Mouse (Mus musculus): Measurements from ENCODE around the gene Sec14l1. TPM values are rescaled to one million over a fixed set of nuclear protein-coding genes. Genes with fewer than 3 reads are reported as not detected.
"Not testable (repeated sequence)": the region's sequence is repeated elsewhere in the genome, so short reads cannot be mapped to it uniquely, and the experiment has no call there.

The Sec14l1 gene
- 100 to 1,000 TPM; 221 to 238 (median 233) TPM for total RNA-seq (2022)

- peak; percentile 98 to 99 for DNase-seq (ENCODE audit: low spot score in 2 of 2)
These were observed at the start of gene Sec14l1 for GRCm38 (mm10) chr11:117114592-117115345. Sec14l1 (plus strand) TSS chr11:117115168.

DNA sequence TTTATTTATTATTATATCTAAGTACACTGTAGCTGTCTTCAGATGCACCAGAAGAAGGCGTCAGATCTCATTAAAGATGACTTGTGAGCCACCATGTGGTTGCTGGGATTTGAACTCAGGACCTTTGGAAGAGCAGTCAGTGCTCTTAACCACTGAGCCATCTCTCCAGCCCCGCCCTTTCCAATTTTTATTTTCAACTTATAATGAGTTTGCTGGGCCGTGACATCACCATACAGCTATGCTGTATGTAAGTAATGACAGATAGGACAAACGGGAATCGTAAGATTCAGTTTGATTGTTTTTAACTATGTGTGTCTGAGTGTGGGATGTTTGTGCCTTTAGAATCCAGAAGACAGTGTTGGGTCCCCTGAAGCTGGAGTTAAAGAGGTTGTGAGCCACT lies 49.4 kb upstream of the Sec14l1 start:
- DNase-seq (ENCODE audit: low spot score in 2 of 2), result not testable (repeated sequence)

DNA sequence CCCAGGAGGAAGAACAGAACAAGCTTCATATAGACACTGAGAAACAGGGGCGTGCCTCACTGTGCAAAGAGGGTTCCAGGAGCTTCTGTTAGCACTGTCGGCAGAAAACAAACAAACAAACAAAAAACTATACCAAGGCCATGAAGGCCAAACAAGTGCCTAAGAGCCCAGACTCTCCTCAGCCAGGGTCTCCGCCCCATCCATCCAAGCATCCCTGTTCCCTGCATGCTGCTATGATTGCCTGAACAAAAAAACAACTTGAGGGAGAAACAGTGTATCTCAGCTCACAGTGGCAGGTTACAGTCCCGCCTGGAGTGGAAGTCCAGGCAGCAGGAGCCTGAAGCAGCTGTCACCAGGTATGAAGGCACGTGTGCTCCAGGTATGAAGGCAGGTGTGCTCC lies 48.2 kb upstream of the Sec14l1 start:
- DNase-seq (ENCODE audit: low spot score in 2 of 2), result no peak

DNA sequence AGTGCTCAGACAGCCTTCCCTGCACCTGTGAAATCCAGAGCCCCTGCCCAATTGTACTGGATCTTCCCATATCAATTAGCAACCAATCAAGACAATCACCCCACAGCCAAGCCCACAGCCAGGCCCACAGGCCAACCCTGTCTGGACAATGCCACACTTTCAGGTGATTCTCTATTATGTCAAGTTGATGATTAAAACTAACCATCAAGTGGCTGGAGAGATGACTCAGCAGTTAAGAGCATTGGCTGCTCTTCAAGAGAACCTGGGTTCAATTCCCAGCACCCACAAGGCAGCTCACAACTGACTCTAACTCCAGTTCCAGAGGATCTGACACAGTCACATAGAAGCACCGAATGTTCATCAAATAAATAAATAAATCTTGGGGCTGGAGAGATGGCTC lies 46.6 kb upstream of the Sec14l1 start:
- no peak for DNase-seq (ENCODE audit: low spot score in 2 of 2)

GRCm38 (mm10) chr11:117069027-117069426 lies 45.9 kb upstream of the Sec14l1 start:
- no peak for DNase-seq (ENCODE audit: low spot score in 2 of 2)

GRCm38 (mm10) chr11:117070711-117071110 lies 44.3 kb upstream of the Sec14l1 start:
- no peak for DNase-seq (ENCODE audit: low spot score in 2 of 2)

DNA sequence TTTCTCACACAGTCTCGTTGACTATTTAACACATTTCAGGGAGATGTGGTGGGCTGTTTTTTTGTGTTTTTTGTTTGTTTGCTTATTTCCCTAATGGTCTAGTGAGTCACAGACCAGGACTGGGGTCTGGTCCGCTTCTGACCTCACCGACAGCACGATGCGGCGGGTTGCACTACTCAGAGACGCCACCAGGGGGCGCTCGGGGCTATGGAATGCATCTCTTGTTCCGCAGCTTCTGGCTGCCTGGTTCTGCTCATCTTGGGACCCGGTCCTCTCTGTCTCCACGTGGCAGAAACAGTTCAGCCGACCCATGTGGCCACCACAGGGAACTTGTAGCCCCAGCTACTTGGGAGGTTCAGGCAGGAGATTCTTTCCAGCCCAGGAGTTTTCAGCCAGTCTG lies 42.8 kb upstream of the Sec14l1 start:
- DNase-seq (ENCODE audit: low spot score in 2 of 2), result peak; percentile 58 to 82

DNA sequence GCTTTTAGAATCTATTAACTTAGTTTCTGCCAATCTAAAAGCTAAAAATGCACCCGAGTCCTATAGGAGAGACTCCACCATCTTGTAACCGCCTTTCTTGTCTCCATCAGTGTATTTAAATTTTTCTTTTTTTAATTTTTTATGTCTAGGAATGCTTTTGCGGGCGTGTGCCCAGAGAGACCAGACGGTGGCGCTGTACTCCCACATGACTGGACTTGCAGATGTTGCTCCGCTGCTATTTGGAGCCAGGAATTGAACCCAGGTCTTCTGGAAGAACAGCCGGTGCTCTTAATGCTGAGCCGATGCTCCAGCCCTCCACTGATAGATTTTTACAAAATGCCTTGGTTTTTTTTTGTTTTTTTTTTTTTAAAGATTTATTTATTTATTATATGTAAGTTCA lies 41.5 kb upstream of the Sec14l1 start:
- DNase-seq (ENCODE audit: low spot score in 2 of 2), result no peak

GRCm38 (mm10) chr11:117076576-117077196 lies 38.3 kb upstream of the Sec14l1 start:
- peak; percentile 69 to 75 for DNase-seq (ENCODE audit: low spot score in 2 of 2)

DNA sequence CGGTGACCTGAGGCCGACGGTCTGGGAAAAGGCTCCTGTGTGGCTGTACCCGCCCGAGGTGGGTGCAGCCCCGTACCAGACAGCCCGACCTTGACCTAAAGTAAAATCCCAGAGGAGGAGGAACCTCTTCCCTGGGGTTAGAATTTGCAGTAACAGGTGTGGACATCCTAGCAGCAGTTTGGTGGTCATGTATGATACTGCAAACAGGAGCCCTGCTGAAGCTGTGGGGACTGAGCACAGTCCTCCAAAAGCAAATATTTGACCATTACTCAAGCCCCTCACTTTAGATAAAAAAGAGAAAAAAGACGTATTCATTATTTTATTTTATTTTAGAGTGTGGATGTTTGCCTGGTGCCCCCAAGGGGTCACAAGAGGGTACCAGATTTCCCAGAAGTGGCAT lies 37.7 kb upstream of the Sec14l1 start:
- no peak for DNase-seq (ENCODE audit: low spot score in 2 of 2)

- no peak for DNase-seq (ENCODE audit: low spot score in 2 of 2)
These were observed 37.1 kb upstream of the Sec14l1 start for GRCm38 (mm10) chr11:117077902-117078301.

DNA sequence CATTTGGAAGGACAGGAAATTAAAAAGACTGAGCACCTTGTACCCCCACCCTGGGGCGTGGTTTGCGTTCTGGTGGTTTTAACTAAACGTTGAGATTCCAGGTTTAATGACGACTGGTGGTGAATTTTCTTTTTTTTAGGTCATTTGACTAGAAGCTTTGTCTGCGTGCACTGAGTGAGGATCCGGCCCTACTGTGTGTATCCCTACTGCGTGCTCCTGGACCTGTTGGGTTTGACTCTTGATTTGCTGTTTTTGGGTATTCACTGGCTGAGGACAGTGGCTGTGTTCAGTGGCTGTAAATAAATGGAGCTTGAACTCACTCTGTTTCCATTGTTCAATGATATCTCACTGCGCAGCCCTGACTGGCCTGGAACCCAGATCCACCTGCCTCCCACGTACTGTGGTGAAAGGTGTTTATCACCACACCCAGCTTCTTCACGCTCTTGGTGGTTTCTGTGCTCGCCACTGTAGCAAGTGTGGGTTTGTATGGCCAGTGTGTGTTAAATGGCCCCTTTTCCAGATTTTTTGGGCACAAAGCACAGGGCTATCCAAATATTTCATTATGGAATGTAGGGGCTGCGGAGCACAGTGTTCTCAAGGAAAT lies 36.2 kb upstream of the Sec14l1 start:
- DNase-seq (ENCODE audit: low spot score in 2 of 2), result no peak

GRCm38 (mm10) chr11:117079651-117080190 lies 35.2 kb upstream of the Sec14l1 start:
- no peak for DNase-seq (ENCODE audit: low spot score in 2 of 2)

- DNase-seq (ENCODE audit: low spot score in 2 of 2), result no peak
These were observed 34.8 kb upstream of the Sec14l1 start for GRCm38 (mm10) chr11:117080209-117080608.

DNA sequence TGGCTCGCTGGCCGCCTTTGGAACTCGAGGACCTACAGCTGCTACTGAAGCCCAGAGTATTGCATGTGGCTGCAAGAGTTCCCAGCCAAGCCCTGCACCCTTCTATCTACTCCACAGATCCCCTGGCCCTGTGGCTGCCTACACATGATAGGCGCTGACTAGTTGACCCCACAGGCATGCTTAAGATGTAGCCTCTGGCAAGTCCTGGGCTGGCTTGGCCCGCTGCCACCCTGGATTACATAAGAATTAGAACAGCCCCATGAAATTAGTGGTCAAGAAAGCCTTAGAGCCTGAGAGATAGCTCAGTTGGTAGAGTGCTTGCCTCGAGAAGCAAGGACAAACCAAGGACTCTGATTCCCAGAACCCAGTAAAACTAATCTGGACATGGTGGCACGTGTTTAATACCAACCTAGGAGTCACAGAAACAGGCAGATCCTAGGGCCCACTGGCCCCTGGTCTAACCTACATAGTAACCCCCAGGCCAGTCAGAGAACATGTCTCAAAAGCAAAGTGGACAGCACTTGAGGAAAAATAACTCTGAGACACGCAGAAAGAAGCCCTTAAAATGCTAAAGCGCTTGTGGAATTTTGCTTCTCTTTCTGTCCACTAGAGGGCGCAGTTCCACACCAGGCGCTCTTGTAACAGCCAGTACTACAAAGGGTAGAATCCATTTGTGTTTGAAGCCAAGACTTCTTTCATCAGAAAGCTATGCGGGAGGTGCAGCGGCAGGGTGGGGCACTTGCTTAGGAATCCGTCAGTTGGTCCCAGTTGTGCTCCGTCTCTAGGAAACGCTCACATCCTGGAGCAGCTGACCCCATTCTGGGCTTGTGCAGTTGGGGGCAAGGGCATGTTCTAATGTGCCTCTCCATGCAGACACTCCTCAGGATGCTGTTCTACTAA lies 33.6 kb upstream of the Sec14l1 start:
- DNase-seq (ENCODE audit: low spot score in 2 of 2), result peak; percentile 76 to 81

- no peak for DNase-seq (ENCODE audit: low spot score in 2 of 2)
These were observed 32.5 kb upstream of the Sec14l1 start for GRCm38 (mm10) chr11:117082353-117082934.

GRCm38 (mm10) chr11:117083052-117083881 lies 31.7 kb upstream of the Sec14l1 start:
- no peak for DNase-seq (ENCODE audit: low spot score in 2 of 2)

DNA sequence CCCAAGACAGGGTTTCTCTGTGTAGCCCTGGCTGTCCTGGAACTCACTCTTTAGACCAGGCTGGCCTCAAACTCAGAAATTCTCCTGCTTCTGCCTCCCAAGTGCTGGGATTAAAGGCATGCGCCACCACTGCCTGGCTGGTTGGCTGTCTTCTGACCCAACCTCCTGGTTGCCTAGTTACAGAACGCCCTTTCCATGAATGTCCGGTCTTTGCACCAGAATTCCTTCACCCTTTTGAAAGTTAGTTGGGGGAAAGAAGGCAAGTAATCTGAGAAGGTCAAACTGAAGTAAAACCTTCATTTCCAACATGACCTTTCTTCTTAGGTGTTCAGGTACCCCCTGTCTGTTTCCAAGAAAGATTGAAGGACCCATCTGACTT lies 31.1 kb upstream of the Sec14l1 start:
- DNase-seq (ENCODE audit: low spot score in 2 of 2), result not testable (repeated sequence)

DNA sequence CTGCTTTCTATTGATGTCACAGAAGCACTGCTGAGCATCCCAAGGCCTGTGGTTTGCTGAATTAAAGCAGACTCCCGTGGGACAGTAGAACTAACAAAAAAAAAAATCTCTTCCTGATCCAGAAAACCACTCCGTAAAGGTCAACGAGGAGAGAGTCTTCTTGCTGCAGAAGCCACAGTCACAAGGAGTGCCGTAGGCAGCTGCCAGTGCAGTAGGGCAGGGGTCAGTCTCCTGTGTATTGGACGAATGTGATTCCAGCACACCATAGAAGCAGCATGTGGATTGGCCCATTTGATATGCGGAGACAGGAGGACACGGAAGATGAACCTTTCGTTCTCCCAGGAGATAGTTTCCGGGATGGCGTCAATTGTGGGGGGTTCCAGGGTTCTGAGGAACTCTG lies 28.8 kb upstream of the Sec14l1 start:
- DNase-seq (ENCODE audit: low spot score in 2 of 2), result no peak
